ENCODE assay signal across 2 mouse cellular contexts in the genomic region with DNA sequence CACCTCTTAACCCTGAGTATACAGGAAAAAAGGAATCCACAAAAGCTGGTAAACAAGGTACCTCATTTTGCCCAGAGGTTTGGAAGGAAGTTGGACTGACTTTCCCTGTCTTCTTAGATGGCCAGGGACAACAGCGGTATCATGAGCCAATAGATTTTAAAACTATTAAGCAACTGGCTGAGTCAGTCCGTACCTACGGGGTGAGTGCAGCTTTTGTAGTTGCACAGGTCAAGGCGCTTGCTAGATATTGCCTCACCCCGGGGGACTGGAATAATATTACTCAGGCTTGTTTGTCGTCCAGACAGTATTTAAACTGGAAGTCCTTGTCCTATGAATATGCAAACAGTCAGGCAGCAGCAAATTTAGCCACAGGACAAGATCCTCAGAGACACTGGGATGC. TPM values are rescaled to one million over a fixed set of nuclear protein-coding genes. Genes with fewer than 3 reads are reported as not detected.
"Had no signal": no experiment of that assay in that cellular context is flagged by ENCODE, and none has a peak within 500 bp of the region (broad histone marks: within the 10 kb centered on the region; RNA-seq: fewer than 3 reads in every experiment).

No protein-coding gene starts in this region.

RNA-seq across cellular contexts. Expression of a gene that starts 34.4 kb away (rescaled TPM):
- total RNA-seq: megakaryocyte, adult 5-6 weeks had no signal
- polyA plus RNA-seq: neural tube, embryonic 13.5 days had no signal
